Mouse (Mus musculus) gastrocnemius, postnatal 10 days (tissue): ENCODE measurements around the gene Tbpl1. TPM values are rescaled to one million over a fixed set of nuclear protein-coding genes. Genes with fewer than 3 reads are reported as not detected.

Experiments used
- DNase-seq: peaks from one replicate; pipeline ENCODE4 v3.0.0; 2021; ENCODE audit warnings: mixed read lengths
- long read RNA-seq, 2 experiments: library from polyadenylated mRNA; stranded (forward); transcript quantifications; one replicate each; pipeline ENCODE4 v2.0.0; 2021
- total RNA-seq, 2 experiments: library from RNA; stranded (reverse); gene quantifications; 2 replicates each; pipeline ENCODE4 v1.2.3; 2021

Tbpl1 gene
- total RNA-seq: 10 to 100 TPM; 24.2 to 31.1 TPM
- long read RNA-seq, experiment 1, transcript Tbpl1-202 (7 exons, 2,873 nt): major isoform, 24 of 36 reads
- long read RNA-seq, experiment 1, partial matches to known transcripts: 2 of 36 reads
- long read RNA-seq, experiment 1, other reads (novel, unspliced or antisense): 8 of 36 reads
- long read RNA-seq, experiment 2, transcript Tbpl1-202 (7 exons, 2,873 nt): major isoform, 11 of 25 reads
- long read RNA-seq, experiment 2, partial matches to known transcripts: 0 of 25 reads
- long read RNA-seq, experiment 2, other reads (novel, unspliced or antisense): 11 of 25 reads

DNA sequence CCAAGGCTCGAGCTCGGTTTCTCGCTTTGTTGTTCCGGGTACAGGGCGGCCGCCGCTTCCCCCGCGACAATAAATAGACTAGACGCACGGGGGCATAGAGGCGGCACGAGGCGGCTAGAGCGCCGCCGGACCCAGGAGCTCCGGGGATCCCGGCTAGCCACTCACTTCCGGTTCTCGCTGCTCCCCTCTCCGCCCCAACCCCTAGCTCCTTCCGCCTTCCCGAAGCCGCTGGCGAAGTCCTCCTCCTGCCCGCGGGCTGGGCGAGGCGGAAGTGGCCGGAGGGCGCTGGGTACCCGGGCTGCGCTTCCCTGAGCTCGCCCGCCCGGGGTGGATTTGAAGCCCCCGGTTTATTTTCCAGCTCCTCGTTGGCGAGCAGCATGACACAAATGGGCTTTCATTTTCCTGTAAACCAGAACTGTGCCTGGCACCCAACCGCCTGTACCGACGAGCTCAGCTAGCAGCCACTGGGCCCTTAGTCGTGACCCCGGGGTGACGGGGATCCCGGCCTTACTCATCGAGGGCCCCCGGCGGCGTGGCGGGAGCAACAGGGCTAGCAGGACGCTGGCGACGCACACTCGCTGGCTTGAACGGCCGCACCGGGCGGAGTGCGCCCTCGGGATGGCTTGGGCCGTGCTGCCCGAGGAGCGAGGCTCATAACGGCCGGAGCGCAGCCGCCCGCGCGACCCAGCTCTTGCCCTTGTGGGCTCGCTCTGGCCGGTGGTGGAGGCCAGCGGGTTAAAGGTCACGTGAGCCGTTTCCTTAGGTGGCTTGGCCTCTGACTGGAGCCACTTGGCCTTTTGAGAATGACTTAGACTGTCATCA, at the start of gene Tbpl1:
Gene Tbpl1, minus strand, starts transcription at position 667 of the 822 bp plus-strand sequence.
- peak; percentile 90 for DNase-seq

DNA sequence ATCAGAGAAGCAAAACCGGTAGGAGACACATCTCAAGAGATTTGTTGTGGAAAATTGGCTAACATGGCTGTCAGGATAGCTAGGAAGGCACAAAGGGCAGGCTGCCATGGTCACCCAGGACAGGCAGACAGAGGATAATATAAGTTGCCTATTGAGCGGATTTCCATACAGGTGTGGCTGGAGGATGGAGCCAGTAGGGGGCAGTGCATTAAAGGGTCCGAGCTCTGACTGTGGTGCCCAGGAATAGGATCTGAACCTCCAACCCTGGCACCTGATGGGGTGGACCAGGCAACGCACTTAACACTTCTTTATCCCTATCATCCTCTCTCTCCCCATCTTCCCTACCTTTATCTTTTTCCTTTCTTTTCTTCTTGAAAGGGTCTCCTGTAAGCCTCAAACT, 49.7 kb upstream of the Tbpl1 start:
- no peak for DNase-seq

DNA sequence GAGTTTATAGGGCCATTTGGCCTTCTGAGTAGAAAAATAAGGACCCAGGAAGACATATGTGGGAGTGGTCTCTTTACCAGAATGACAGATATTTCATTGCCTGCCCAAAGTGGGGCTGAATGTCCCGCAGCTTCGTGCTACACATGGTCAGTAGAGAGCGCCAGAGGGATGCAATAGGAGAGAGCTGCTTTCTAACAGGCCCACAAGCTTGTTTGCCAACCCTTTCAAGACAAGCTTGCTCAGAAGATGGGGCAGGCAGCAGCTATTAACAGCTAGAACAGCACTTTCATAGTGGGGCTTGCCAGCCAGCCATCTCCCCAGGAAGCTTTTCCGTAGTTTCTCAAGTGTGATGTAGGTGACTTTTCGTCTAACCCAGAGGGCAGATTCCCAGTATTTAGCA, 46.2 kb upstream of the Tbpl1 start:
- DNase-seq: peak; percentile 28

DNA sequence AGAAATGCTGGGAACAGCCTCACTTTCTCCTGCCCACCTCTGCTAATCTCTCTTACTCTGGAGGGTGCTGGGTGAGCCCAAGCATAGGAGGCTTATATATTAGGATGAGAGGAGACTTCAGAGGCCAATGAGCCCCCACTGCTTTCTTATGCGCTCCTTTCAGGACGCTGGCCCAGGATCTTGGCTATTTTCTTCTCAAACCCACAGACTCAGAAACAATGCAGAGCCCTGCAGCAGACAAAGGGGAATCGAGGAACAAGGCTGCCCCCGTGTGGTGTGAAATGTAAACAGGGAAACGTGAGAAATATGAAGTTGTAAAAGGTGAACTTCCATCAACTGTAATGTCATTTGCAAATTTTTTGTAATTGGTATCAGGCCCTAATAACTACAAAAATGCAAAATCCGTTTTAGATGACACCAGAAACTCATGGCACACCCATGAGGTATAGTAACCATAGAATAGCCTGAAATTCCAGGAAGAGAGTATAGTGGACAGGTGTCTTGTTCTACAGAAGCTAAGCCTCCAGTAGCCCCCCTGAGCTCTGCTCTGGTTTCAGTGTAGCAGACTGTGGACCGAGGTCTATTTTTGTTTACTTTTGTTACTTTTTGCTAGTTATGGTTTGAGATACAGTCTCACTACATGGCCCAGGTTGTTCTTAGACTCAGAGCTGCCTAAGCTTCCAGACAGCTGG, 44.4 kb upstream of the Tbpl1 start:
- peak; percentile 38 for DNase-seq

DNA sequence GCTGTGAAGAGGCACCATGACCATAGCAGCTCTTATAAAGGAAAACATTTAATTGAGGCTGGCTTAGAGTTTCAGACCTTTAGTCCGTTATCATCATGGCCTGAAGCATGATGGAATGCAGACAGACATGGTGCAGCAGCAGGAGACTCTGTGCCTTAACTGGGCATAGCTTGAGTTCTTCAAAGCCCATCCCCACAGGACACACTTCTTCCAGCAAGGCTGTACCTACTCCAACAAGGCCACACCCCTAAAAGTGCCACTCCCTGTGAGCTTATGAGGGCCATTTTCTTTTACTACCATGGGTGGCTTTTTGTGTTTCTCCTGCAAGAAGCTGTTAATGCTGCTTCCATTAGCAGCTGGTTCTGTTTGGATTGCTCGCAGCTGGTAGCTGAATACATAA, 43.7 kb upstream of the Tbpl1 start:
- no peak for DNase-seq

DNA sequence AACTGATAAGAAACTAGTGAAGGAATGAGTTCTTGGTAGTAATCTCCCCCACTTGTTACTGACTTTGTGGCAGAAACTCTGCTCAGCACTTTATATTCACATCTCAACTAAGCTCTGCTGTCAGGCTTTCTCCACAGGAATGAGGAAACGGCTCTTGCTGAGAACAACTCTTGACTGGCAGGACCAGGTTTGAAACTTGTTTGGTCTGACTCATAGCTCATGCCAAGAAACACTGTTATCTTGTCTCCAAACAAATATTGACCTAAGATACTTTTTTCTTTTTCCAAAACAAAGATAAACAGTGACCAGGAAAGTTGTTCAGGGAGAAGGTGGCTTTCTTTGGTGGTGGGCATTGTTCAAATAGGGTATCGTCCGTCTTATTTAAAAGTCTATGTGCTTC, 42.9 kb upstream of the Tbpl1 start:
- no peak for DNase-seq

DNA sequence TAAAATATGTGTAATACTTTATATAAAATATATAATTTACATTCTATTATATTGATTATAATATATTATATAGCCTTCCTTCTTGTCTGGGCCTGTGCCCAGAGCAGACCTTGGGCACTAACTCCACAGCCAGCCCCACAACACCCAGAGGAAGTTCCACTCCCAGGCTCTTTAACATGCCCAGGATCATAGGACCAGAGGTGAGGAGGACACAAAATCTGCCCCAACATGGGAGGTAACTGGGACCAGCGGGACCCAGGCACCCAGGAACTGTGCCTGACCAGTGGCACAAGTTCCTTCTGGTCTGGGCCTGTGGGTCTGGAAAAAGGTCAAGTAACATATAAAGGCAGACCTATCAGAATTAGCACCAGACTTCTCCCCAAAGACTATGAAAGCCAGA, 22.5 kb upstream of the Tbpl1 start:
- DNase-seq: no peak

DNA sequence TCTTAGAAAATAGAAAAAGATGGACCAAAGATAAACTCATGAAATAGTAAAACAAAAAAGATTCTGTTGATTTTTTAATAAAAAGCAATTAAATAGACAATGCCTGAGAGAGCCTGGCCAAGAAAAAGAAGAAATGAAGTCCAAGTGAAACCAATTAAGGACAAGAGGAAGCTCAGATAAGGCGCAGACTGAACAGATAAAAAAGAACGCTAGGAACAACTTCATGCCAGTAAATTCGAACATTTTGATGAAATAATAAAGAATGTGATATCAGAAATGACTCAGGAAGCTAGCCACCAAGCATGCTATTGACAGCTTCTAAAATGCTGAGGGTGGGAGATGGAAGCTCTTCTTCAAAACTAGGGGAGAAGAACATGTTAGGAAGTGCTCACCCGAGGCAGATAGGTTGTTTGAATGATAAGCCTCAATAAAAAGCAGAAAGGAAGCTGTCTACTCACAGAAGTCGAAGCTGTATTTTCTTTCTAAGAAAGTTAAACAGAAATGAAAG, 19.5 kb upstream of the Tbpl1 start:
- no peak for DNase-seq

DNA sequence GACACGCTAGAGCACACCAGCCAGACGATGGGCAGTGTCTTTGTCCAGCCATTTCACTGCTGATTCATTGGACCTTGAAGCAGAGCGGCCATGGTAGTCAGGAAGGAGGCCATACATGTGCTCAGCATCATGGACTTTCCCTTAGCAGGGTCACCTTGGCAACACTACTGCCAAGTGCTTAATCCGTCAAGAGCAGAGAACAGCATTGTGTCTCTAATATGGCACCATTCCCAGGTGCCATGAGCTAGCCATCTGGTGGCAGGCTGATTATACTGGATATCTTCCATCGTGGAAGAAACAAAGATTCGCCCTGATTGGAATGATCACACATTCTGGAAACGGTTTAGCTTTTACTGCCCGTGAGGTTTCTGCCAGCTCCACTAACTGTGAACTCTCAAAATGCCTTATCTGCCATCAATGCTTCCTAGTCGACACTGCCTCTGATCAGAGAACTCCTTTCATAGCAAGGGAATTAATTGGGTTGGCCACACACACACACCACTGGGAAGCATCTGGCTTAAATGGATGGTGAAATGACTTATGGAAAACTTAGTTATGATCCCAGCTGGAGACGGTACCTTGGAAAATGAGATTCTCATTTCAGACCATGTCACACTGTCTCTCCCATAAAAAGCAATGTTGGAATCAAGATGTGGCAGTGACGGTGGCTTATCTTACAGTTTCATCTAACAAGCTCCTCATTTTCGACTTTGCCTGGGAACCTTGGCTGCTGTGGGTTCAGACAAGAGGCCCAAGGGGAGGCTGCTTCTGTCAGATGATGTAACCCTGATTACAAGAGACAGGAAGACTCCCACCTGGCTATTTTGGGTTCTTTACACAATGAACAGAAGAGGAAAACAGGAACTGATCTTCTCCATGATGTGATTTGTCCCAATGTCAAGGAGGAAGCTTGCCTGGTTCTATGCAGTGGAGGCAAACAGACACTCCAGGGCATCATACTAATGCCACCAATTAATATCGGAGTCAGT, 14.9 kb upstream of the Tbpl1 start:
- no peak for DNase-seq

DNA sequence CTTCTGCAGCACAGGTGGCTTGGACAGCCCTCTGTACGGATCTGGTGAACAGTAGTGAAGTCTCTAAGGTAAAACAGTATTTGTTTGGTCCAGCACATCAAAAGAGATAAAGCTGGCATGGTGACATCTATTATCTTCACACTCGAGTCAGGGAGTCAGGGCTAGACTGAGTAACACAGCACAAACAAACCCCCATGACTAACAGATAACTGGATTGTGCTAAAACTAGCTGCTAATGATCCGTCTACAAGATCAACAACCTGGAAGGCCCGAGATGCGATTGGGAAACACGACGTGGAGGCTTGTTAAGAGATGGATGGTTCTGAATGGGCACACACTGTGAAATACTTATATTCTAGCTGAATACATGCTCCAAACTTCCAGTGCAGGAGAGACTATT, 14.2 kb upstream of the Tbpl1 start:
- no peak for DNase-seq

DNA sequence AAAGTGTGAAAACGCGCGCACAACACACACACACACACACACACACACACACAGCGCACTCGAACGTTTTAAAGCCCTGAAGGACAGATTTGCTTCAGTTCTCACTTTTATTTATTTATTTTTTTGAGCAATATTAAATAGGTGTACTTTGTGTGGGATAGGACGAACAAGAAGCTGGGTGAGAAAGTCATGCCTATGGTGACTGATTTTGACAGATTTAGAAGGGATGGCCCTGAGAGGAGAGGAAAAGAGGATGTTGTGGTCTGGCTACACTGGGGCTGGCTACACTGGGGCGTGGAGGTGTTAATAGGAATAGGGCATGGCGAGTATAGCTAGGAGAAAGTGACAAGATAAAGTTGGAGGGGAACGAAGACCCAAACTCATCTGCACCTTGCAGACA, 443 bp upstream of the Tbpl1 start:
- DNase-seq: no peak

DNA sequence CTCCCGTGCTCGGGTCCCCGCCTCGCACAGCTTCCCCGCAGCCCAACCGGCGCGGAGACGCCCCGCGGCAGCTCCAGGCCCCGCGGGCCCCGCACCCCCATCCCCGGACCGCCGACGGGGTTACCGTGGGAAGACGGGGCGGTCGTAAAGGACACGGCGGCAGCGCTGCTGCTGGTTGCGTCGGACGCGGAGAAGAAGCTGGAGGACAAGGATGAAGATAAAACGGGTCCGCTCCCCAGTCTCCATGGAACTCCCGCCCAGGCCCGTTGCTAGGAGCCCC, 806 bp downstream of the Tbpl1 start:
- DNase-seq: peak; percentile 54

DNA sequence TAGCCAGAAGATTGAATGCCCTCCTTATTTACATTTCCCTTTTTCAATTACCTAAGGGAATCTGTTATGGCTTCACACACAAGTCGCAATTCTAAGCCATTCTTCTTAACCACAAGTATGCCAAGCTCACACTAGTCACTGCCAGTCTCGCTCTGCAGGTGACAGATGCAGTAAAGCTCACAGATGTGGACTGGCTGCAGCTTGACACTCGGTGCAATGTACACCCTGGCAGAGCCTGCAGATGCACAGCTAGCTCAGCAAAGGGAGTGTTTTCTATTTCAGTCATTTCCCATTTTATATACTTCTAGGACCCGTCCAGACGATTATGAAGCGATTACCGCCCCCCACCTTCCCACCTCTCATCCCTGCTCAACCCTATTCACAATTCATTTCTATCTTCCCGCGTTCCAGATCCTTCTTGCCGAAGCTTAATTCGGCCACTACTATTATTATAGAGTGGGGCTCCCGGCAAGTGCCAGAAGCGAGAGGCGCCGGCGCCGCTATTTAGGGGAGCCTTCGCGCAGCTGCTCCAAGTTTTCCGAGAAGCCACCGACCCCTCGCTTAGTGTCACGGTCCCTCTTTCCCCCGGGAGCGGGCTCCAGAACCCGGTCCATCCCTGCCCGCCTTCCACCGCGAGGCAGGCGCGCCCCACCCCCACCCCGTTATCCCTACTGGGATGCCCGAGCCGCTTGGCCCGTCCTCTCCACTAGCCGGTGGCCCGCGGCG, 1.3 kb downstream of the Tbpl1 start:
- DNase-seq: no peak

DNA sequence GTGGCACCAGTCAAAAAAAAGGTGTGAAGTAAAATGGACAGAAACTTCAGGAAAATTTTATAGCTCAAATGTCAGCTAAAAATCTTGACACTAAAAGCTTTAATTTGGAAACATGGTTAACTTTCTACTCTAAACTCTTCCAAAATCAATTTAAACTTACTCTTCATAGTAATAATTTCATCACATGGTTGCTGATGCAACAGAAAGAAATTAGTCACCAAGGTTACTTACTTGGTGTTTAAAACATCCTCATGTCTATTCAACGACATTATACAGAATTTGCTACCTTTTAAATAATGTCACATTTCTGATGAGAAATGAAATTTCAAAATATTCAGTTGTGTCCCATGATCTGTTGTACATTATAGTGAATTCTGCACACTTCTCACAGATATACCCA, 3.5 kb downstream of the Tbpl1 start:
- no peak for DNase-seq

DNA sequence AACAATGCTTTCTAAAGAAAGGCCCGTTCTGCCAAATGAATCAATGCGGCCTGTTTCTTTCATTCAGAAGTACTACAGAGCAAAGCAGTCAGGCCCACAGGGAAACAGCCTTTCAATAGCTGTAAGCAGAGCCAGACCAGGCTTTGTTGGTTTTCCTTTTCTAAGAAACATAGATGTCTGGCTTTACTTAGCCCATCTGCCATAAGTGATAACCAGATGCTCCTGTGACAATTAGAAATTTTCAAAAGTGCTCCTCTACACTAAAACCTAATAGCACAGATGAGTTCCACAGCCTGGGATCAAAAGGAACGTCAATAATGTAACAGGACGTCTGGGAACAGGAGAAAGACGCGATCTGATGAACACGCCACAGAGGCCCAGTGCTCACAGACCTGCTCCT, 5.4 kb downstream of the Tbpl1 start:
- no peak for DNase-seq

DNA sequence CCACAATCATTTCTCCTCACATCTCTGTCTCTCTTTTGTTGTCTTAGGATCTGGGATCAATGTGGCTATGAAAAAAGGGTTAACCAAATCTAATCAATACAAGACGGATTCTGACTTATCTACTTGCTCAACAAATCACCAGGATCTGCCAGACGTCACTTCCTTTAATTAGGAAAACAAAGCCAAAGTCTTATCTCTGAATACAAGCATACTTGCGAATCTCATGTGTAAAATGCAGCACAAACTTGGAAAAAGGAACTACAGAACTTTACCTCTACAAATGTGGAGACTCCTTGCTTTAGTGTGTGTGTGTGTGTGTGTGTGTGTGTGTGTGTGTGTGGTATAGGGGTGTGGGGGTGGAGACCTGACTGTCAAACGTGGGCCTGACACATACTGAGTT, 6.6 kb downstream of the Tbpl1 start:
- DNase-seq: no peak

DNA sequence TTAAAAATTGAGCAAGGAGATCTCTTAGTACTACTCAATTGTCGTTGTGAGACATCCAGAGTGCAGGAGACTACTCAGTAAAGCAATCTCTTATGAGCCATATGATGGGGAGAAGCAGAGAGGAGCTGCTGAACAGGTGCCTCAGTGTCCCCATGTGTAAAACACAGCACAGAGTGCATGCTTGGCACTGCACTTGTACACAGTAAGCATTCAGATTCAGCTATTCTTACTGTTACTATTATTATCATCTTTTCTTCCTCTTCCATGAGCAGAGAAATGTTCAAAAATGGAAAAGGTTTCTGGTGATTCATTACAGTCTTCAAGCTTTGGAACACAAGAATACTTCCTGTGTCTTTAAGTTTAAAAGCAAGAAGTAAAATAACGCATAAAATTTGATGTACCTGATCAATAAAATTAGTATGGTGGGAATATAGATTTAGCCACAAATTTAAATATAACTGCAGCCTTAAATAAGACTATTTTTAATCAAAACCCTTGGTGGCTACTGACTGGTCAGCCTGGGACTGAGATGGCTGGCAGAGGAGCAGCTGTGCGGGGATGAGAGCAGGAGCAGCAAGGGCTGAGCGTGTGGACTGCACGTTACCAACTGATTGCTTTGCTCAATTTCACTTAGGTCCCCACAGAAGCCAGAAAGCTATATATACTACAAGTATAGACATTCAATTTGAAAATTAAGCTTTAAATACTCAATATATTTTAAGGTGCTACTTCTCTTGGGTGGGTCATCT, 10.8 kb downstream of the Tbpl1 start:
- no peak for DNase-seq

DNA sequence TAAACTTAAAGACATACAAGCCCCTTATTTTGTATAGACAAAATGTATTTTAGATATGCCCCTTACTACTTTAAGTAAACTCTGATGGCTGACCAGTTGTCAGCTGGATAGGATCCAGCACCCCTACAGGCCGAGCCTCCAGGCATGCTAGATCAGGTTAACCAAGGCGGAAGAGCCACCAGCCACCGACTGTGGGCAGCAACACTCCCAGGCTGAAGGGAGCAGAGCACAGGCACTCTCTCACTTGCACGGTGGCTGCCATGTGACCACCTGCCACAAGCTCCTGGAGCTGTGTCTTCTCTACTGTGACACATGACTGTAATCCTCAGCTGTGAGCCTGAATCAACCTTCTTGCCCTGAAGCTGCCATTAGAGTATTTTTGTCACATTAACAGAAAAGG, 13.3 kb downstream of the Tbpl1 start:
- DNase-seq: no peak

DNA sequence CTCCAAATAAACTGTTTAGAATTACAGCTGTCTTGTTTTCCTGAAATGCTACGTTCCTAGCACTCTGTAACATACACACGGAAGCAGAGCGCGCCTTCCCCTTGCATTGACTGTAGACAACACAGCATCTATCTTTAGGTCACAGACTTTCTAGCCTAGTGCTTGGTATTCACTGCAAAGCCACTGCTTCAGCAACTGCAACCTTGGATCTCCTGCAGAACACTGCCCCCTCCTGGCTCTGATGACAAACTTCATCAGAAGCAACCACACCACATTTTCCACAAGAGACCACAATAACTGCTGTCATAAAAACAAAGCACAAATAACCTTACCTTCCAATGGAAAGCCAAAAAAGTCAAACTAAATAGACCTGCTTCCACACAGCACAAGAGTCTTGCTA, 17.2 kb downstream of the Tbpl1 start:
- peak; percentile 47 for DNase-seq

DNA sequence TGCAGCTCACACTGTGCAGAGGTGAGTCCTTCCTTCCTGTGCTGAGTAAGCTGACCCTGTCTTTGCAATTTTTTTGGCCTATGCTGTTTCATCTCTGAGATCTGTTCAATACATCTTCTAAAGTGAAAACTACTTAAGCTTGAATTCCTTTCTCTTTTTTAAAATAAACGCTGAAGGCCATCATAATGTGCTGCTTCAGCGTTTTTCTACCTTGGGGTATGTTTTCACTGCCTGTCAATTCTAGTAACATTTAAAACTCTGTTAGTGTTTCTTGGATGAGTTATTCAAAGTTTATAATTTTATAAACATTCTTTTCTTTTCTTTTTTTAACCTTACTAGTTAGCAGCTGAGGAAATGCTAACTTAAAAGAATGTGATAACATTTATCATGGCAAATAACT, 18.8 kb downstream of the Tbpl1 start:
- no peak for DNase-seq
